Mouse (Mus musculus) small intestine, adult 2 months (tissue): Measurements from ENCODE around the gene Nfkb1. TPM values are rescaled to one million over a fixed set of nuclear protein-coding genes. Genes with fewer than 3 reads are reported as not detected.

Source experiments
- H3K27ac ChIP-seq: fragments of 200-500 bp; 2 replicates; pipeline ENCODE4 v1.5.1; 2012; ENCODE audit warnings: low read depth, low read length, control low read depth, inconsistent platforms; ENCODE audit not compliant: insufficient read depth
- H3K27me3 ChIP-seq: fragments of 200-500 bp; 2 replicates; pipeline ENCODE4 v1.6.1; 2012; ENCODE audit warnings: mild to moderate bottlenecking, moderate library complexity, low read length, inconsistent platforms; ENCODE audit not compliant: control insufficient read depth, insufficient read depth
- H3K36me3 ChIP-seq: fragments of 200-500 bp; 2 replicates; pipeline ENCODE4 v1.6.1; 2012; ENCODE audit warnings: mild to moderate bottlenecking, low read length, control low read depth, inconsistent platforms; ENCODE audit not compliant: control insufficient read depth, insufficient read depth
- H3K4me1 ChIP-seq: fragments of 200-500 bp; 2 replicates; pipeline ENCODE4 v1.6.1; 2012; ENCODE audit warnings: low read length, inconsistent platforms, mixed read lengths; ENCODE audit not compliant: control insufficient read depth, insufficient read depth, insufficient read length
- H3K4me3 ChIP-seq: fragments of 200-500 bp; 2 replicates; pipeline ENCODE4 v1.5.1; 2012; ENCODE audit warnings: low read depth, mild to moderate bottlenecking, control low read depth, inconsistent platforms, low read length, moderate library complexity
- CTCF ChIP-seq: fragments of 200-500 bp; IDR thresholded peaks from 2 replicates; pipeline ENCODE4 v1.5.1; 2012; ENCODE audit warnings: low read depth, mild to moderate bottlenecking, control low read depth, inconsistent platforms, low read length, moderate library complexity, mixed read lengths; ENCODE audit not compliant: insufficient replicate concordance, insufficient read length; ENCODE audit errors: extremely low read depth
- POLR2A ChIP-seq: fragments of 200-500 bp; IDR thresholded peaks from 2 replicates; pipeline ENCODE4 v1.6.1; 2012; ENCODE audit warnings: low read depth, mild to moderate bottlenecking, control low read depth, inconsistent platforms, low read length, moderate library complexity
- WGBS: fragments of 180-500 bp; shearing (Covaris S2); methylation state at CpG from one replicate; pipeline ENCODE4 v1.1.7; 2018; 5-methylcytosine and 5-hydroxymethylcytosine counted together
- polyA plus RNA-seq: library from polyadenylated mRNA; depleted of rRNA; stranded (reverse); fragments of >200 nt; gene quantifications from 2 replicates; pipeline ENCODE4 v1.2.3, GENCODE M21; 2012

The Nfkb1 gene
- polyA plus RNA-seq, 1 experiment = 94.2 TPM

- no peaks in the 10 kb centered on the region for H3K4me1 ChIP-seq
- TF ChIP-seq CTCF = no peak
- peaks cover 45% of the 10 kb centered on the region for H3K36me3 ChIP-seq
- H3K27me3 ChIP-seq = no peaks in the 10 kb centered on the region
- WGBS = 95% methylated on average over 10 of the region's 10 CpGs
- no peak overlapping the region for H3K27ac ChIP-seq
- H3K4me3 ChIP-seq = no peak overlapping the region
These were observed 41.5 kb downstream of the Nfkb1 start for GRCm38 (mm10) chr3:135649809-135650208.

- Histone ChIP-seq H3K4me3 (no peak overlapping the region), H3K36me3 (peaks cover 42% of the 10 kb centered on the region), H3K27ac (no peak overlapping the region), H3K4me1 (no peaks in the 10 kb centered on the region), H3K27me3 (no peaks in the 10 kb centered on the region)
- no peak for TF ChIP-seq CTCF
- 93% methylated on average over 8 of the region's 8 CpGs for WGBS
These were observed 42.8 kb downstream of the Nfkb1 start for GRCm38 (mm10) chr3:135648501-135648900.

- H3K27ac ChIP-seq = no peak overlapping the region
- 100% methylated on average over 1 of the region's 1 CpGs for WGBS
- no peaks in the 10 kb centered on the region for H3K27me3 ChIP-seq
- H3K4me3 ChIP-seq = no peak overlapping the region
- peaks cover 36% of the 10 kb centered on the region for H3K36me3 ChIP-seq
- H3K4me1 ChIP-seq = no peaks in the 10 kb centered on the region
- no peak for TF ChIP-seq POLR2A
- no peak for TF ChIP-seq CTCF
These were observed 44.7 kb downstream of the Nfkb1 start for GRCm38 (mm10) chr3:135646622-135647021.

GRCm38 (mm10) chr3:135644971-135645370, 46.4 kb downstream of the Nfkb1 start:
- no peak overlapping the region for H3K4me3 ChIP-seq
- H3K27ac ChIP-seq = no peak overlapping the region
- 96% methylated on average over 3 of the region's 3 CpGs for WGBS
- no peaks in the 10 kb centered on the region for H3K27me3 ChIP-seq
- TF ChIP-seq CTCF = no peak
- TF ChIP-seq POLR2A = no peak
- peaks cover 35% of the 10 kb centered on the region for H3K36me3 ChIP-seq
- peaks cover 6% of the 10 kb centered on the region; the same call in 1 of the 2 replicates for H3K4me1 ChIP-seq

- no peak overlapping the region for H3K4me3 ChIP-seq
- TF ChIP-seq CTCF = no peak
- TF ChIP-seq POLR2A = no peak
- no peak overlapping the region for H3K27ac ChIP-seq
- peaks cover 21% of the 10 kb centered on the region for H3K36me3 ChIP-seq
- peaks cover 6% of the 10 kb centered on the region; the same call in 1 of the 2 replicates for H3K4me1 ChIP-seq
- no peaks in the 10 kb centered on the region for H3K27me3 ChIP-seq
- WGBS = 57% methylated on average over 4 of the region's 4 CpGs
These were observed 49.8 kb downstream of the Nfkb1 start for GRCm38 (mm10) chr3:135641623-135641915.

- peaks cover 6% of the 10 kb centered on the region for H3K4me1 ChIP-seq
- H3K36me3 ChIP-seq = peaks cover 20% of the 10 kb centered on the region
- H3K27ac ChIP-seq = no peak overlapping the region
- H3K27me3 ChIP-seq = no peaks in the 10 kb centered on the region
- H3K4me3 ChIP-seq = no peak overlapping the region
- 67% methylated on average over 16 of the region's 16 CpGs for WGBS
- TF ChIP-seq CTCF (no peak), POLR2A (no peak)
These were observed 50.3 kb downstream of the Nfkb1 start for GRCm38 (mm10) chr3:135640856-135641622.

- no peak overlapping the region for H3K4me3 ChIP-seq
- H3K36me3 ChIP-seq = peaks cover 18% of the 10 kb centered on the region
- H3K4me1 ChIP-seq = peaks cover 6% of the 10 kb centered on the region
- WGBS = 87% methylated on average over 5 of the region's 5 CpGs
- no peak for TF ChIP-seq POLR2A
- no peak for TF ChIP-seq CTCF
- no peak overlapping the region for H3K27ac ChIP-seq
- H3K27me3 ChIP-seq = no peaks in the 10 kb centered on the region
These were observed 51.1 kb downstream of the Nfkb1 start for GRCm38 (mm10) chr3:135640203-135640602.
